Mouse (Mus musculus) midbrain, embryonic 13.5 days (tissue): ENCODE data around the gene Diexf. TPM values are rescaled to one million over a fixed set of nuclear protein-coding genes. Genes with fewer than 3 reads are reported as not detected.

Experiments used
- ATAC-seq: fragments of 200-750 bp; cut with Nextera tagmentation; 2 replicates; pipeline ENCODE4 v1.8.0; 2017; ENCODE audit warnings: mild to moderate bottlenecking, moderate TSS enrichment, moderate library complexity
- H3K27ac ChIP-seq: fragments of 300-500 bp; sonication (generic); 2 replicates; pipeline ENCODE4 v1.5.1; 2015; ENCODE audit warnings: inconsistent platforms, mild to moderate bottlenecking, moderate library complexity
- H3K27me3 ChIP-seq: fragments of 300-500 bp; sonication (generic); 2 replicates; pipeline ENCODE4 v1.6.1; 2015; ENCODE audit warnings: mild to moderate bottlenecking, inconsistent platforms
- H3K36me3 ChIP-seq: fragments of 300-500 bp; sonication (generic); 2 replicates; pipeline ENCODE4 v1.6.1; 2015; ENCODE audit warnings: mild to moderate bottlenecking, inconsistent platforms
- H3K4me1 ChIP-seq: fragments of 300-500 bp; sonication (generic); replicated peaks from 2 replicates; pipeline ENCODE4 v1.6.1; 2015; ENCODE audit warnings: inconsistent platforms
- H3K4me2 ChIP-seq: fragments of 300-500 bp; sonication (generic); replicated peaks from 2 replicates; pipeline ENCODE4 v1.6.1; 2015; ENCODE audit warnings: moderate library complexity, mild to moderate bottlenecking, inconsistent platforms
- H3K4me3 ChIP-seq: fragments of 300-500 bp; sonication (generic); replicated peaks from 2 replicates; pipeline ENCODE4 v1.5.1; 2015; ENCODE audit warnings: mild to moderate bottlenecking, inconsistent platforms
- H3K9ac ChIP-seq: fragments of 300-500 bp; sonication (generic); replicated peaks from 2 replicates; pipeline ENCODE4 v1.6.1; 2015; ENCODE audit warnings: mild to moderate bottlenecking, inconsistent platforms
- H3K9me3 ChIP-seq: fragments of 300-500 bp; sonication (generic); 2 replicates; pipeline ENCODE4 v1.6.1; 2016; ENCODE audit warnings: mild to moderate bottlenecking, inconsistent platforms
- WGBS: fragments of 180-500 bp; shearing (Covaris S2); methylation state at CpG from one replicate; pipeline ENCODE4 v1.1.7; 2015; 5-methylcytosine and 5-hydroxymethylcytosine counted together
- polyA plus RNA-seq: library from polyadenylated mRNA; unstranded; fragments of >200 nt; fragmentation: Nextera tagmentation; extraction: Ambion mirVana; gene quantifications from 2 replicates; pipeline ENCODE4 v1.2.1, GENCODE M21; 2015

Diexf gene
- polyA plus RNA-seq, 1 experiment from 2014 or later: 10.2 TPM

DNA sequence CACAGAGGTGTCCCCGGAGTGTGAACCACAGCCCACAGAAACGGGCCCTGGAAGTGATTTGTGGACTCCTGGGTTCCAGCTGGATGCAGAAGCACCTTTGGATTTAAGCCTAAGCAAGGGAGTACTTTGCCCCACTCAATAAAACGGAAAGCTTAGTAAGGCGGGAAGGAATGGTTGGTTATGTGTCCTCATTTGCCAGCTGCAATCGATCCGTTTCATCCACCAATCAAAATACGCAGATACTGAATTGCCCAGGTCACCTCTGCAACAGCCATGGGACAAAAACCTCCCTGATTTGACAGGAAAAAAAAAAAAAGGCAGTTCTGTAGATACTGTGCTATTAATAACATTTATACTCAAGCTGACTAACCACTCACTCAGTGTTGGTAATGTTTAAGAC lies 47.0 kb downstream of the Diexf start:
- Histone ChIP-seq H3K36me3 (no peaks in the 10 kb centered on the region), H3K9ac (no peak overlapping the region), H3K4me1 (peaks cover 22% of the 10 kb centered on the region), H3K4me3 (no peak overlapping the region), H3K4me2 (no peak overlapping the region), H3K27me3 (no peaks in the 10 kb centered on the region), H3K27ac (peak overlapping the region; percentile 69), H3K9me3 (no peaks in the 10 kb centered on the region)
- WGBS: 84% methylated on average over 7 of the region's 7 CpGs
- ATAC-seq: no peak

DNA sequence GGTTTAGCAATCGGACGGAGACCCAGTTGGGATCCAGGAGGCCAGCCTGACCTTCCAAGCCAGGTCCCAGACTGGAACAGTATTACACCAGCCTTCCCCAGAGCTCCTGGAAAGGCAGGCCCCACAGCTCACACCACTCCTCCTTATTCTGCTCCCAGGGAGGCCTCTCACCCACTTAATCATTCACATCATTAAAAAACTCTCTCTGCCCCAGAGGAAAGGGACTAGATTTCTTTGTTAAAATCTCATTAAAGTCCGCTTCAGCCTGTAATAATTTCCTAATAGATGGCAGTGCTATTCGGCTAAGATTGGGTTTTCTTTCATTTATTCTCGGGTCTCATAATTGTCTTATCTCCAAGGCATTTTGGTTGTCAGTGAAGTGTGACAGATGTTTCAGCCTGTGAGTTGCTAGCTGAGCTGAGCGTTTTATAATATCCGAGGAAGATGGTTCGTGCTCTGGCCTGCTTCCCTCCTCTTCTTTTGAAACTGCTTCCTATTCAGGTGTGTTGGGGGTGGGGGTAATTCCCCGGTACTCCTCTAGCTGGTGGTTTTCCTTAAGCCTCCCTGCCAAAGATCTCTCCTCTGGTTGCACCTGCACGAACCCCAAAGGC lies 47.7 kb downstream of the Diexf start:
- no peak overlapping the region for H3K4me2 ChIP-seq
- H3K4me3 ChIP-seq: no peak overlapping the region
- no peaks in the 10 kb centered on the region for H3K36me3 ChIP-seq
- no peaks in the 10 kb centered on the region for H3K9me3 ChIP-seq
- peak; percentile 62 for ATAC-seq
- no peaks in the 10 kb centered on the region for H3K27me3 ChIP-seq
- H3K27ac ChIP-seq: peak overlapping the region; percentile 69
- WGBS: 26% methylated on average over 10 of the region's 10 CpGs
- H3K9ac ChIP-seq: no peak overlapping the region
- H3K4me1 ChIP-seq: peaks cover 22% of the 10 kb centered on the region

DNA sequence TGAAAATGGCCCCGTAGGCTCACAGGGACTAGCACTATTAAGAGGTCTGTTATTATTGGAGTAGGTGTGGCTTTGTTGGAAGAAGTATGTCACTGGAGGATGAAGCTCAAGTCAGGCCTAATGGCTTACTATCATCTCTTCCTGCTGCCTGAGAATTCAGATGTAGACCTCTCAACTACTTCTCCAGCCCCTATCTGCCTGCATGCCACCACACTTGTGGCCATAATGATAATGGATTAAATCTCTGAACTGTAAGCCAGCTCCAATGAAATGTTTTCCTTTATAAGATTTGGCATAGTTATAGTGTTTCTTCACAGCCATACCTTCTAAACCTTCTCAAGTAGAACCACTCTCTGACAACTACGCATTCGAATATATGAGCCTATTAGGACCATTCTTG lies 67.5 kb downstream of the Diexf start:
- WGBS: 90% methylated on average over 3 of the region's 3 CpGs
- Histone ChIP-seq H3K4me2 (no peak overlapping the region), H3K36me3 (no peaks in the 10 kb centered on the region), H3K4me1 (no peaks in the 10 kb centered on the region), H3K27me3 (no peaks in the 10 kb centered on the region), H3K4me3 (no peak overlapping the region), H3K9me3 (no peaks in the 10 kb centered on the region), H3K9ac (no peak overlapping the region), H3K27ac (no peak overlapping the region)
- no peak for ATAC-seq

DNA sequence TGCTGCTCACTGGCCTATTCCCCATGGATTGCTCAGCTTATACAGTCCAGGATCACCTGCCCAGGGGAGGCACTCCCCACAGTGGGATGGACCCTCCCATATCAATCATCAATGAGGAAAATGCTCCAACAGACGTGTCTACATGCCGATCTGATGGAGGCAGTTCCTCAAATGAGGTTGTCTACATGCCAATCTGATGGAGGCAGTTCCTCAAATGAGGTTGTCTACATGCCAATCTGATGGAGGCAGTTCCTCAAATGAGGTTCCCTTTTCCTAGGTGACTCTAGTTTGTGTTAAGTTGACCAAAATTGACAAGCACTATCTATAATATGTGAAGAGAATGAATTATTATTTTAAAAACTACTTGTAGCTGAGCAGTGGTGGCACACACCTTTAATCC lies 69.9 kb downstream of the Diexf start:
- Histone ChIP-seq H3K4me1 (no peaks in the 10 kb centered on the region), H3K9me3 (no peaks in the 10 kb centered on the region), H3K27me3 (no peaks in the 10 kb centered on the region), H3K4me3 (no peak overlapping the region), H3K9ac (no peak overlapping the region), H3K4me2 (no peak overlapping the region), H3K27ac (no peak overlapping the region), H3K36me3 (no peaks in the 10 kb centered on the region)
- no peak for ATAC-seq
- 86% methylated on average over 2 of the region's 2 CpGs for WGBS

DNA sequence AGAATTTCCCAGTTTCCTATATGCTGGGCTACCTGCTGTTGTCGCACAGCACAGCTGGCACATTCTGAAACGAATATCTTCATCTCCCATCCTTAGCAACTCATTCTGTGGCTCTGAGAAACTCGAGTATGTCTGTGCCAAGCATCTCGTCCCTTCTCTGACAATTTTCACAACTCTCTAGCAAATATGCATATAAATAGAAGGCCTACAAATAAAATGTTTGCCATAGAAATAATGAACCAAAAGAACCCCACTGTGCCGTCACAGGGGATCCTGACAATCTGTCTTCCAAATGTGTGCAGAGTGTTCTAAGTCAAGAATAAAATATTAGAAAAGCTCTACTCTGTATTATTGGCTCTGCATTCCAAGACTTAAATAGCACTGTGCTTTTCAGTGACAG lies 70.5 kb downstream of the Diexf start:
- Histone ChIP-seq H3K4me3 (no peak overlapping the region), H3K9me3 (no peaks in the 10 kb centered on the region), H3K27ac (no peak overlapping the region), H3K4me2 (no peak overlapping the region), H3K9ac (no peak overlapping the region), H3K36me3 (no peaks in the 10 kb centered on the region), H3K27me3 (no peaks in the 10 kb centered on the region), H3K4me1 (no peaks in the 10 kb centered on the region)
- no peak for ATAC-seq
- 63% methylated on average over 5 of the region's 5 CpGs for WGBS

DNA sequence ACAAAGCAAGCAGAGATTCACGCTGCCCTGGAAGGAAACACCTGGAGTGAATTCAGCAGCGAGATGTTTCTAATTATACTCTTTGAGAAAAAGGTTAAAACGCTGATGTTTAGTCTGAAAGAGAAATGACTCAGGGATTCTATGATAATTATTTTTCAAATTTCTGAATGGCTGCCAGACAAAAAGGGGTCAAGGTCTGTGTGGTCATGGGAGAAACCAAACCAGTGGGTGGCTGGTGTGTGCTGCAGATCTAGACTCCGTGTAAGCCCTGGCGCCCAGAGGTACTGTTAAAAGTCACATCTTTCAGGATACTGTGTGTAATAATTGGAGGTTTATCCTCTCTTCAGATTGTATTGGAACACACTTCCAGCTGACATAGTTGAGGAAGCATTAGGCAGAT lies 75.7 kb downstream of the Diexf start:
- Histone ChIP-seq H3K9me3 (no peaks in the 10 kb centered on the region), H3K4me2 (no peak overlapping the region), H3K27ac (no peak overlapping the region), H3K36me3 (no peaks in the 10 kb centered on the region), H3K9ac (no peak overlapping the region), H3K4me3 (no peak overlapping the region), H3K27me3 (no peaks in the 10 kb centered on the region), H3K4me1 (no peaks in the 10 kb centered on the region)
- ATAC-seq: no peak
- WGBS: 79% methylated on average over 5 of the region's 5 CpGs

DNA sequence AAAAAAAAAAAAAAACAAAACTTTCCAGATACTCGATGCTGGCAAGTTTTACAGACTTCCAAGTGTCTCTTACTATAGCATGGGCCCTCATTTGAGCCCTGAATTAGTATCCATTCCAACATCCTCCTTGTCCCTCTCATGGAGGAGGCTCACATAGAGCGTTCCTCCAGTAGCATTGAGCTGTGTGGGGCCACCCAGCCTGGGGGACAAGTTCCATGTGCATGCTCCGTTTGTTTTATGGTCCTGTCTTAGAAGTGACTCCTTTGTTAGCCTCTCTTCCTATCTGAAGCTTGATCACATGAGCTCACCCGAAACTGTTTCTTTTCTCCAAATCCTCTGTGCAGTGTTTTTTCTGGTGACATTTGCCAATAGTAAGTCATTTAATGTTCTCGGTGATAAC lies 77.0 kb downstream of the Diexf start:
- WGBS: 78% methylated on average over 5 of the region's 5 CpGs
- no peak for ATAC-seq

DNA sequence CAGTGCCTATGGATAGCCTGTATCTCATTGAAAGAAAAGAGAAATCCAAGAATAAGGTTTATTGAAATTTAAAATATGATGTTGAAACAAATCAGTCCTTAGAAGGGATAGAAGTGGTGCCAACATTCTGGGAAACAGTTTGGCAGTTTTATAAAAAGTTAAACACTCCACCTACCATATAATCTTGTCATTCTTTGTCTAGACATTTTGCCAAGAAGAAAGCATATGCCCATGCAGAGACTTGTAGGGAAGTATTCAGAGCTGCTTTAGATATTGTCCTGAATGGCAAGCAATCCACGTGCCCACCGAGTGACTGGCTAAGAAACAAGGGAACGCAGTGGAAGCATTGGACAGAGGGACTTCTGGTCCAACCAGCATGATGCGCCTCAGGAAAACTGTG lies 82.5 kb downstream of the Diexf start:
- Histone ChIP-seq H3K36me3 (no peaks in the 10 kb centered on the region), H3K27ac (no peak overlapping the region), H3K4me1 (no peaks in the 10 kb centered on the region), H3K27me3 (no peaks in the 10 kb centered on the region), H3K4me2 (no peak overlapping the region), H3K4me3 (no peak overlapping the region), H3K9ac (no peak overlapping the region), H3K9me3 (no peaks in the 10 kb centered on the region)
- WGBS: 91% methylated on average over 4 of the region's 4 CpGs
- ATAC-seq: no peak

More for the DNA sequence above, 77.0 kb downstream of the Diexf start:
- H3K4me2 ChIP-seq: no peak overlapping the region
- no peak overlapping the region for H3K4me3 ChIP-seq
- no peaks in the 10 kb centered on the region for H3K9me3 ChIP-seq
- no peaks in the 10 kb centered on the region for H3K4me1 ChIP-seq
- no peaks in the 10 kb centered on the region for H3K36me3 ChIP-seq
- no peak overlapping the region for H3K9ac ChIP-seq
- no peak overlapping the region for H3K27ac ChIP-seq
- no peaks in the 10 kb centered on the region for H3K27me3 ChIP-seq

DNA sequence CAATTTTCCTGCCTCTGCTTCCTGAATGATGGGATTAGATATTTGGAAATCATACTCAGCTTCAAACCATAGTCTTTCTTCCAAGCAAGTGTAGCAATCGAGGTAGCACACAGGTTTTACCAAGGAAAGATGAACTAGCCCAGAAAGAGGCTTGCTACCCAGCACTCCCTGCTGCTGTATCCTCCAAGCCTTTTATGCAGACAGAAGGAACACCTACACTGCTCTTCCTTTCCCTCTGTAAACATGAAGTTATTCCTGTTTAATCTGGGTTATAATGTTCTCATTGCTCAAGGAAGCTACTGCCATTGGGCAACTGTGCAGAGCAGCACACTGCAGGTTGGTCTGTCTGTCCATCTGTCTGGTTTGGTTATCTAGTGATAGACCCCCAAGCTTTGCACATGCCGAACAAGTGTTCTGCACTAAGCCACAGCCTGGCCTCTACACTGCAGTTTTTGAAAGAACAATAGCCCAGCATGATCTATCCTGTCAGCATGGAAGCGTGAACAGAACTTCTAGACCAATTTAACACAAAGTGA lies 87.2 kb downstream of the Diexf start:
- H3K4me1 ChIP-seq: no peaks in the 10 kb centered on the region
- H3K9ac ChIP-seq: no peak overlapping the region
- WGBS: 57% methylated on average over 3 of the region's 3 CpGs
- H3K4me3 ChIP-seq: no peak overlapping the region
- no peak for ATAC-seq
- H3K27me3 ChIP-seq: no peaks in the 10 kb centered on the region; the same call in 1 of the 2 replicates
- no peaks in the 10 kb centered on the region for H3K9me3 ChIP-seq
- no peak overlapping the region for H3K27ac ChIP-seq
- no peaks in the 10 kb centered on the region for H3K36me3 ChIP-seq
- H3K4me2 ChIP-seq: no peak overlapping the region

Other genes starting within 250 kb of the Diexf start
- 7.4 and 8.9 TPM in 2 replicates for gene Syt14, start 94.5 kb downstream of the Diexf start, polyA plus RNA-seq
- 0.62 and 0.74 TPM in 2 replicates for gene Irf6, start 22.8 kb upstream of the Diexf start, polyA plus RNA-seq
- 14.2 and 15.4 TPM in 2 replicates for gene A130010J15Rik, start 37.8 kb upstream of the Diexf start, polyA plus RNA-seq
- 1.1 and 1.2 TPM in 2 replicates for gene Traf3ip3, start 71.4 kb upstream of the Diexf start, polyA plus RNA-seq
- 0.58 and 0.62 TPM in 2 replicates for gene Lamb3, start 77.4 kb upstream of the Diexf start, polyA plus RNA-seq
- gene Hsd11b1, start 133.8 kb upstream of the Diexf start, polyA plus RNA-seq: not detected in 2 replicates
- 7.7 and 10.2 TPM in 2 replicates for gene G0s2, start 142.9 kb upstream of the Diexf start, polyA plus RNA-seq
- 42.5 and 43.0 TPM in 2 replicates for gene Camk1g, start 240.0 kb upstream of the Diexf start, polyA plus RNA-seq